Mouse (Mus musculus): Measurements from ENCODE around the gene Exoc5. TPM values are rescaled to one million over a fixed set of nuclear protein-coding genes. Genes with fewer than 3 reads are reported as not detected.
A peak's percentile ranks its signal among the peaks of the same experiment; 100 is the strongest.

Exoc5 gene
- total RNA-seq, 2 experiments from 2014 or later = 18.8 to 20.2 TPM

- intact Hi-C loops (cut with DNase I) = no loop called here
- DNase-seq = no peak
Measured at GRCm38 (mm10) chr14:49008399-49009189, 57.9 kb downstream of the Exoc5 start.

DNA sequence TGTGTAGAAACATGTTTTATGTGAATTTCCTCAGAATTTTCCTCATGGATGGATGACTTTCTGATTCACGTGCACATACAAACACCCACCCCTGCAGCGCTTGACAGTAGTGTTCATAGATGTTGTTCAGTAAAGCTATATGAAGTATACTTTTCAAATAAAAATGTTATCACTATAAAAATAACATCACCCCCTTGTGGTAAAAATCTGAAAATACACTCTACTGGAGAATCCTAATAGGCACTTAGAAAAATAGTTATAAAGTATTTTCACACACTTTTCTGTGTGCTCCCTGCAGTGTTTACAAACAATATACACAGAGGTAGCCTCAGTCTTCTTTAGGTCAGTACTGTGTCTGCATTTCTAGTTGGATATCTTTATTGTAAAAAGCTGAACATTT is 58.5 kb downstream of the Exoc5 start:
- no peak for DNase-seq
- intact Hi-C loops (cut with DNase I) = no loop called here

GRCm38 (mm10) chr14:49001655-49002054 is 64.8 kb downstream of the Exoc5 start:
- intact Hi-C loops (cut with DNase I) = no loop called here
- DNase-seq = no peak

- DNase-seq = no peak
- intact Hi-C loops (cut with DNase I) = no loop called here
Measured at GRCm38 (mm10) chr14:48998795-48999194, 67.7 kb downstream of the Exoc5 start.

DNA sequence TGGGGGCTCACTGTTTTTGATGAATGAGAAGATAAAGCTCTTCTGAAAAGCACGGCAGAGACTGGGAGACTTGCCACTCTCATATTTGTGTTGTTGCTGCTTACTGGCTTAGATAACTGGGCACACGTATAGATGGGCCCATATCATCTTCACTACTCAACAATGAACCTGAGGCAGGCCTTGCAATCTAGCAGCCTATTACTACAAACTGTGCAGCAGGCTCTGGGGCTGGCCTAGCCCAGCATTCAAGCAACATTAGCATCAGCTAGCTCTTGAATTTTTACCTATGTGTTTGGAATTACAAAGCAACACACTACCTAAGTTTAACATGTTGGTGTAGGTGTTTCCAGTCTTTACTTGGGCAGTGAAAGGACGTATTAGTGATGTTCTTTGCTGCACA is 72.6 kb downstream of the Exoc5 start:
- intact Hi-C loops (cut with DNase I) = loop anchor here (5.0 kb wide), 1 partner anchor 472 kb away; no protein-coding TSS in a partner anchor
- no peak for DNase-seq

DNA sequence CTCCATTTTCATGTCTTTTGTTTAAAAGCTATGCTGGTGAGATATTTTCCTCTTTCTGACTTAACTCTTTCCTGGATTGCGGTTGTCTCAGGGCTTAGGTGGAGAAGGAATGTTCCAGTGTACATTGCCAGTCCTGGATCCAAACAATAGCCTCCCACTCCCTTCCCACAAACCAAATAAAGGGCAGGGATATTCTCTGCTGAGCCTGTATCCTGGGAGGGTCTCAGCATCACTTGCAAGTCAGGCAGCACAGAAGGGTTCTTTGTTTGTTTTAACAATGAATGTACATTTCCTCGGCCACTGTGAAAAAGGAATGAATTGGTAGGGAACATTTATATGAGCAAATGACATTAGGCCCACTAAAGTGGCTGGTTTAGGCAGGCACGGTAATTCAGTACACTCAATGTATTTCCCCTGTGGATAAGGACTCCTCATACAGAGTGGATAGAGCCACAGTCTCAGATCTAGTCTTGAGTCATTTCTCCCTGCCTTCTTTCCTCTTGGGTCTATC is 74.3 kb downstream of the Exoc5 start:
- intact Hi-C loops (cut with DNase I) = loop anchor here (5.0 kb wide), 1 partner anchor 470 kb away; no protein-coding TSS in a partner anchor

GRCm38 (mm10) chr14:48991144-48991522 is 75.3 kb downstream of the Exoc5 start:
- DNase-seq = no peak
- intact Hi-C loops (cut with DNase I) = loop anchor here (5.0 kb wide), 1 partner anchor 469 kb away; no protein-coding TSS in a partner anchor

More for the DNA sequence above, 74.3 kb downstream of the Exoc5 start:
- DNase-seq = no peak

- intact Hi-C loops (cut with DNase I) = loop anchor here (5.0 kb wide), 1 partner anchor 468 kb away; no protein-coding TSS in a partner anchor
Measured at GRCm38 (mm10) chr14:48990471-48991143, 75.8 kb downstream of the Exoc5 start.

GRCm38 (mm10) chr14:48989831-48990230 is 76.6 kb downstream of the Exoc5 start:
- intact Hi-C loops (cut with DNase I) = loop anchor here (5.0 kb wide), 2 partner anchors 468 to 618 kb away; no protein-coding TSS in a partner anchor
- no peak for DNase-seq

More at GRCm38 (mm10) chr14:48990471-48991143, 75.8 kb downstream of the Exoc5 start:
- DNase-seq = peak; percentile 46

GRCm38 (mm10) chr14:48986231-48986630 is 80.2 kb downstream of the Exoc5 start:
- DNase-seq = no peak
- intact Hi-C loops (cut with DNase I) = loop anchor here (5.0 kb wide), 1 partner anchor 614 kb away; no protein-coding TSS in a partner anchor

DNA sequence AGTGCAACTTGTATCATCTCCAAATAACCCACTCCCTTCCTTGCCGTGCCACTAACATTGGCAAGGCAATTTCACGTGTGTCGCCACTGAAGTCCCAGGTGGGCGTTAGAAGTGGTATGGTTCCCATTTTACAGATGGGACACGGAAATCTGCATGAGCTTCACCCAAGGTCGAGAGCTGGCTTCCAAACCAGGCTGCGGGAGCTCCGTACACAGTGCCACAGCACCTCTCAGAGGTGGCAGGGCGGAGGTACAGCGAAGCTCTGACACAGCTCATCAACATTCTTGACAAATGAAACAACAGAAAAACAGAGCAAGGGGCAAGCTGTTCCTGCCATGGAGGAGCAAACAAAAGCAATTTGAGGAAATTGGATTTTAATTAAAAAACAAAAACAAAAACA is 80.8 kb downstream of the Exoc5 start:
- intact Hi-C loops (cut with DNase I) = loop anchor here (5.0 kb wide), 1 partner anchor 613 kb away; no protein-coding TSS in a partner anchor
- peak in 1 of 2 experiments; percentile 7 for DNase-seq

- no peak for DNase-seq
- intact Hi-C loops (cut with DNase I) = no loop called here
Measured at GRCm38 (mm10) chr14:48978971-48979388, 87.5 kb downstream of the Exoc5 start.

DNA sequence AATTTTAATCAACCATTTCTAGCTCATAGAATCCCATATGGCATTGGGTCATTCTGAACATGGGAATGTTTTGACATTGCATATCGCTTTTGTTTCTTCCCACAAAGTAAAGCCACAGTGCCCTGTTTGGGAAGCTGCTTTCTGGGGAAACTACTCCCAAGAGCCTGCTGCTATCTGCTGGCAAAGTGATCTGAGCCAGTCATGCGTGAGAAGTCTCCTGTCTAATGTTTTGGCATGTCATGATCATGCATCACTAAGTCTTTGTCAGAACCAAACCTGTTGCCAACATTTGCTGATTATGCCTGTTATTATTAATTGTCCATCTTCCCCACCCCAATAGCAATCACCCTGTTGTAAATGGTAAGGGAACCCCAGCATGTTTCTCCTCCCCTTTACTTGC is 94.9 kb downstream of the Exoc5 start:
- no peak for DNase-seq

GRCm38 (mm10) chr14:48968670-48969069 is 97.8 kb downstream of the Exoc5 start:
- no peak for DNase-seq
- intact Hi-C loops (cut with DNase I) = no loop called here

More for the DNA sequence above, 94.9 kb downstream of the Exoc5 start:
- intact Hi-C loops (cut with DNase I) = no loop called here

Other genes starting within 250 kb of the Exoc5 start
- gene Ap5m1, start 556 bp downstream of the Exoc5 start, total RNA-seq (2021) = 10 to 100 TPM; 10.7 to 11.0 TPM
- 10 to 100 TPM; 25.6 to 26.6 TPM for gene Naa30, start 105.6 kb upstream of the Exoc5 start, total RNA-seq (2021)
- gene ccdc198, start 178.8 kb upstream of the Exoc5 start, total RNA-seq (2021) = not detected